Mouse (Mus musculus) frontal cortex, postnatal 36 days (tissue): ENCODE measurements around the gene Phrf1.

Experiments used
- DNase-seq, 2 experiments: peaks; one replicate each; pipeline ENCODE4 v3.0.0; 2022; ENCODE audit warnings: low spot score in 2 of 2

Phrf1 gene

GRCm38 (mm10) chr7:141292583-141293388, 64.2 kb downstream of the Phrf1 start:
- no peak for DNase-seq

DNA sequence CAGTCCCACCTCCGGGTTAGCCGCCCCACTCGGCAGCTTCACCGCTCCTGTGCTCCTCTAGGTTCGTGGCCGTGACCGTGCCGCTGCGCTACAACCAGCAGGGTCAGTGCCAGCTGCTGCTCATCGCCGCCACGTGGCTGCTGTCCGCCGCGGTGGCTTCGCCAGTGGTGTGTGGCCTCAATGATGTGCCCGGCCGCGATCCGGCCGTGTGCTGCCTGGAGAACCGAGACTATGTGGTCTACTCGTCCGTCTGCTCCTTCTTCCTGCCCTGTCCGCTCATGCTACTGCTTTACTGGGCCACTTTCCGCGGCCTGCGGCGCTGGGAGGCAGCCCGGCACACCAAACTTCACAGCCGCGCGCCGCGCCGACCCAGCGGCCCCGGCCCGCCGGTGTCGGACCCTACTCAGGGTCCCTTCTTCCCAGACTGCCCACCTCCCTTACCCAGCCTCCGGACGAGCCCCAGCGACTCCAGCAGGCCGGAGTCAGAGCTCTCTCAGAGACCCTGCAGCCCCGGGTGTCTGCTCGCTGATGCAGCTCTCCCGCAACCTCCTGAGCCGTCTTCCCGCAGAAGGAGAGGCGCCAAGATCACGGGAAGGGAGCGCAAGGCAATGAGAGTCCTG, 65.4 kb downstream of the Phrf1 start:
- DNase-seq = no peak

DNA sequence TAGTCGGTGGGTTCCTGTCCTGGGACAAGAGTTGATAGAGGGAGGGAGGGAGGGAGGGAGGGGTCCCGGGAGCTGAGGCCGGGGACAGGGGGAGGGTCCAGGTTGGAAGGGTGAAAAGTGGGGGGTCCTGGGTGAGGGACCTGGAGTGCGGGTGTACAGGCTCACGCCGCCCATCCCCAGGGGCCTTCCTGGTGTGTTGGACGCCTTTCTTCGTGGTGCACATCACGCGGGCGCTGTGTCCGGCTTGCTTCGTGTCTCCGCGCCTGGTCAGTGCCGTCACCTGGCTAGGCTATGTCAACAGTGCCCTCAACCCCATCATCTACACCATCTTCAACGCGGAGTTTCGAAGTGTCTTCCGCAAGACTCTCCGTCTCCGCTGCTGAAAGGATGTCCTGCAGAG, 65.9 kb downstream of the Phrf1 start:
- DNase-seq = no peak

DNA sequence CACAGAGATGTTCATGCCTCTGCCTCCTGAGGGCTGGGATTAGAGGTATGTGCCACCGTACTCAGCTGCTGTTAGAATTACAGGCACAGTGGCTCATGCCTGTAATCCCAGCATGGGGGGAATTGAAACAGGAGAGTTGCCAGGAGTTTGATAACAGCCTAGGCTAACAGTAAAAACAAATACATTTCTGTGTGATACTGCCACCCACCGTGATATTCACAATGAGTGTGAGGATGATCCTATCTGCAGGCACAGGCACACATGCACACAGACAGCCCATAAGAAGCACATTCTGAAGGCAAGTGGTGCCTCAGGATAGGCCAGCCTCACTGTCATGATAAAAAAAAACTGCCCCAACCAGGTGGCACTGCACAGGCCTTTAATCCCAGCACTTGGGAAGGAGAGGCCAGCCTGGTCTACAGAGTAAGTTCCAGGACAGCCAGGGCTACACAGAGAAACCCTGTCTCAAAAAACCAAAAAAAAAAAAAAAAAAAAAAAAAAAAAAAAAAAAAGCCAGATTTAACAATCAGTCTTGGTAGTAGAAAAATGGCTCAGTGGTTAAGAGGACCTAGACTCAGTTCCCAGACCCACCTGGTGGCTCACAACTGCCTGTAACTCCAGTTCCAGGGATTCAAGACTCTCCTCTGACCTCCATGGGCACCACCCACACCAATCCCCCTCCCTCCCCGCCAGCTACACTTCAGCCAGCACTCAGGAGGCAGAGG, 69.5 kb downstream of the Phrf1 start:
- DNase-seq = no peak

- no peak for DNase-seq
These were observed 70.6 kb downstream of the Phrf1 start for GRCm38 (mm10) chr7:141299175-141299574.

DNA sequence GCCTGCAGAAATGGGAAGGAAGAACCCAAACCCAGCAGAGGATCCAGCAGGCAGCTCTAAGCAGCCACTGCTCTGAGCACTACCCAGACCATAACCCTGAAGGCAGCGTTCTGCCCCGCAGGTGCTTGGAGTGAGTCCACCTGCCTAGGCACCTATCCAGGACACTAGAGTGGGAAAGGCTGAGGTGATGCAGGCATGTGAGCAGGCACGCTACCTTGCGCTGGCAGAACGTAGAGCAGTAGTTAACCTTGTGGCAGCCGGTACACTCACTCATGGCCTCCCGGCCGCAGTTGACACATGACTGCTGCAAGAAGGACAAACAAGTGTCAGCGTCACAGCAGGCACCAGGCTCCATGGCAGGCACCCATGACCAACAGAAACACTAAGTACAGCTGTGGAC, 72.8 kb downstream of the Phrf1 start:
- no peak for DNase-seq

- no peak for DNase-seq
These were observed 74.2 kb downstream of the Phrf1 start for GRCm38 (mm10) chr7:141302702-141303268.

GRCm38 (mm10) chr7:141304537-141304936, 76.0 kb downstream of the Phrf1 start:
- no peak for DNase-seq
